Comparison of ENCODE assay signal across 8 mouse cellular contexts in the genomic region with DNA sequence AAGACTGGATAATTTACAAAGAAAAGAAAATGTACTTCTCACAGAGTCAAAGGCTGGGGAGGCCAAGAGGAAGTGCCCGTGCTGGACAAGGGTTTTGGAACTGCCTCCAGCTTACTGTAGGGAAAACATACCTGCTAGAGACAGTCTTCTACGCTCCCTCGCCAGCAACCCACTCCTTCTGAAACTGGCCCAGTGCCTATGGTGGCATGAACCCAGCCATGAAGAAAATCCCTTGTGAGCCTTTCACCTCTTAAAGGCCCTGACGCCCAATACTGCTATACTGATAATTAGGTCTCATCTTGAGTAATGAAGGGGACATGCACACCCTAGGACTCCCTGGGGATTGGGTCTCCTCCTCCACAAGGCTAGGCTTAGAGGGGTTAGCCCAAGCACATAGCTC.
"Had no signal": no experiment of that assay in that cellular context is flagged by ENCODE, and none has a peak within 500 bp of the region (broad histone marks: within the 10 kb centered on the region; RNA-seq: fewer than 3 reads in every experiment).

No protein-coding gene starts in this region.

- DNase-seq: liver, postnatal 0 days; lung, adult 2 months; lung, postnatal 14 days; lung, postnatal 36 days; right cerebral cortex, postnatal 14 days; thymus, adult 2 months; thymus, postnatal 25 days; thymus, postnatal 4 days had no signal
